Mouse (Mus musculus): ENCODE results near the gene Auts2. TPM values are rescaled to one million over a fixed set of nuclear protein-coding genes. Genes with fewer than 3 reads are reported as not detected.

The Auts2 gene
- polyA plus RNA-seq, 1 experiment, result 0.55 TPM

DNA sequence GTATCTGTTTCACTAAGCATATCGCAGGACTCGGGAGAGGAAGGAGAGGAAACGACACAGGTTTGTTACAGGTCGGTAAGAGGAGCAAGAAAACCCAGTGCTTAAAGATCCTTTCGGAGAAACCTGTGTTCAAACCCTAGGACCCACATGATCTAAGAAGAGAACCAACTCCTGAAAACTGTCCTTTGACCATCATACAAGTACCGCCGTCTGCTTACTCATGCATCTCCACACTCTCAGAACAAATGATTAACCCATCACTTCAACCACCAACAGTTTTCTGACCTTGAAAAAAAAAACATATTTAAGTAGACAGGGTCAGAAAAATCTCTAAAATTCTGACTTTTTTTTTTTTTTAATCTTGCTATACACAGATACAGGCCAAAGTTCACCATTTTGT lies 908.4 kb downstream of the Auts2 start:
- no peak overlapping the region for H3K4me3 ChIP-seq (ENCODE audit: insufficient read depth, low read length)
- no peak for TF ChIP-seq POLR2A (IDR thresholded peaks at IDR 0.05; ENCODE audit: borderline replicate concordance, low read depth, low read length)
- no peak for TF ChIP-seq CTCF (IDR thresholded peaks at IDR 0.05; ENCODE audit: low read depth, low read length)
- no peaks in the 10 kb centered on the region for H3K4me1 ChIP-seq (ENCODE audit: control insufficient read depth, insufficient read depth, low read length)
- no peak overlapping the region for H3K27ac ChIP-seq (ENCODE audit: insufficient read depth, low read depth, low read length)

DNA sequence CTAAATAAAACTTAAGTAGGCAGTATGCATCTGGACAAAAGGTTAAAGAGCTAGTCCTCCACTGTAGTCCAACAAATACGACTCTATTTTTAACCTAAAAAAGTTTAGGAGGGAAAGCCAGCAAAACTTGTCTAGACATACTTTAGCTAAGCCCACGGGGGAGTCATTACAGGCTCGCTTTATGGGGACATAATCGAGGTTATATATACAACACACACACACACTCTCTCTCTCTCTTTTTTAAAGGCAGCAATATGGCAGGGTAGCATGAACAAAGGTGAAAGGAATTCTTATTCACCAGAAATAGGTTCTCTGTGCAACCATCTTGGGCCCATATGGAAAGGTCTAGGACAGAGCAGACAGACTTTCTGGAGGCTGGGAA lies 911.2 kb downstream of the Auts2 start:
- no peak for TF ChIP-seq CTCF (IDR thresholded peaks at IDR 0.05; ENCODE audit: low read depth, low read length)
- TF ChIP-seq POLR2A (IDR thresholded peaks at IDR 0.05; ENCODE audit: borderline replicate concordance, low read depth, low read length), result no peak
- Histone ChIP-seq H3K27ac (ENCODE audit: insufficient read depth, low read depth, low read length) (no peak overlapping the region), H3K4me3 (ENCODE audit: insufficient read depth, low read length) (no peak overlapping the region)

DNA sequence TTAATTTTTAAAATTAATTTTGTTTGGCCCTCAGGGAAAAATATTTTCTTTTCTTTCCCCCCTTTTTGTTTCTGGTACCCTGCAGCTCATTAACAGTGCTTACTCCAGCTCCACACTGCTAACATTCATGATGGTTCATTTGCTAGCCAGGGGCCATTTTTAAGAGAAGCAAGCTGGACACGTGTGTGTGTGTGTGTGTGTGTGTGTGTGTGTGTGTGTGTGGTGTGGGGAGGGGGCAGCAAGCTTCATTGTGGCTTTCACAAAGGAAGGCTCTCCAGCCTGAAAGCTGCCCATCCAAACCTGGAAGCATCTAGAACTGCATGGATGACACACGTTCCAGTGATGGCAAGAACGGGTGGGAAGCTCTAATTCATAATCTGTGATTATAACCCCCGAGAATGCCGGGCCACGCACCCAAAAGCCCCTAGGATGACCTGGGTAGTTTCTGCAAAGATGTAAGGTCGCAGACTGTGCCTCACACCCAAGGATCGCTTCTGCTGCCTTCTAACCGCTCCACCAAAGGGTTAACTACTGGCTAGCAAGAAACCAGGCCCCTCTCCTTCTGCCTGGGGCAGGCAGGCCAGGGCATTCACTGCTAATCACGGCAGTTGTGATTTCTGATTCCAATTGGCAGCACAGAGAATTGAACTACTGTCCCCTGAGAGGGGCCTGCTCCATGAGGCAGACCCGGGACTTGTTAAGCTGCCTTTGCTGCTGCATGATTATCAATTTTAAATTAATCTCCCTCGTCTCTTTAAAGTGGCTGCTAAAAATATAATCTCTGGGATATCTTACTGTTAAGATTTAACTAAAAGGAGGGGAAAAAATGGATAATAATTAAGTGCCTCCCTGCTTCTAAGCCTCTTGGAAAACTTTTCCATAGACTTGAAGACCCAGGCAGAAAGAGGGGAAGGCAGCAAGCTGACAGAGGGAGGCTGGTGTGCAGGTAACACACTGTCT lies 911.8 kb downstream of the Auts2 start:
- no peaks in the 10 kb centered on the region for H3K4me1 ChIP-seq (ENCODE audit: control insufficient read depth, insufficient read depth, low read length)
- H3K27ac ChIP-seq (ENCODE audit: insufficient read depth, low read depth, low read length), result no peak overlapping the region
- no peak for TF ChIP-seq CTCF (IDR thresholded peaks at IDR 0.05; ENCODE audit: low read depth, low read length)
- TF ChIP-seq POLR2A (IDR thresholded peaks at IDR 0.05; ENCODE audit: borderline replicate concordance, low read depth, low read length), result no peak
- no peak overlapping the region for H3K4me3 ChIP-seq (ENCODE audit: insufficient read depth, low read length)

More for the DNA sequence above, 911.2 kb downstream of the Auts2 start:
- no peaks in the 10 kb centered on the region for H3K4me1 ChIP-seq (ENCODE audit: control insufficient read depth, insufficient read depth, low read length)

DNA sequence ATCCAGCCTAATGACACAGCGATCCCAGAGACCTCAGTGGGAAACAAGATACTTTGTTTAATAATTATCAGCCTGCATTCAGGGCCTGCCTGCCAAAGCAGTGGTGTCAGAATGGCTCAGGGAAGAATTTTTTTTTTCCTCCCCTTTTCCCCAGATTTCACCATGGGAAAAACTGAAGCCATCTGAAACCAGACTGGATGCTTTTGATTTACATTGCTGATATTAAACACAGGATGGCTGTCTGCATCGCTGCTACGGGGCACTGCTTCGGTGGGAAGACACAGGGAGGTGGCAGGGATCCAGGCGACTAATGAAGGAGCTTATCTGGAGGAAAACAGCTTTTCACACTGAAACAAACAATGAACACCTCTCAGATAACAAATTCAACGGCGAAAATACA lies 912.6 kb downstream of the Auts2 start:
- TF ChIP-seq POLR2A (IDR thresholded peaks at IDR 0.05; ENCODE audit: borderline replicate concordance, low read depth, low read length) (no peak), CTCF (IDR thresholded peaks at IDR 0.05; ENCODE audit: low read depth, low read length) (no peak)
- Histone ChIP-seq H3K4me1 (ENCODE audit: control insufficient read depth, insufficient read depth, low read length) (no peaks in the 10 kb centered on the region), H3K27ac (ENCODE audit: insufficient read depth, low read depth, low read length) (no peak overlapping the region), H3K4me3 (ENCODE audit: insufficient read depth, low read length) (no peak overlapping the region)

DNA sequence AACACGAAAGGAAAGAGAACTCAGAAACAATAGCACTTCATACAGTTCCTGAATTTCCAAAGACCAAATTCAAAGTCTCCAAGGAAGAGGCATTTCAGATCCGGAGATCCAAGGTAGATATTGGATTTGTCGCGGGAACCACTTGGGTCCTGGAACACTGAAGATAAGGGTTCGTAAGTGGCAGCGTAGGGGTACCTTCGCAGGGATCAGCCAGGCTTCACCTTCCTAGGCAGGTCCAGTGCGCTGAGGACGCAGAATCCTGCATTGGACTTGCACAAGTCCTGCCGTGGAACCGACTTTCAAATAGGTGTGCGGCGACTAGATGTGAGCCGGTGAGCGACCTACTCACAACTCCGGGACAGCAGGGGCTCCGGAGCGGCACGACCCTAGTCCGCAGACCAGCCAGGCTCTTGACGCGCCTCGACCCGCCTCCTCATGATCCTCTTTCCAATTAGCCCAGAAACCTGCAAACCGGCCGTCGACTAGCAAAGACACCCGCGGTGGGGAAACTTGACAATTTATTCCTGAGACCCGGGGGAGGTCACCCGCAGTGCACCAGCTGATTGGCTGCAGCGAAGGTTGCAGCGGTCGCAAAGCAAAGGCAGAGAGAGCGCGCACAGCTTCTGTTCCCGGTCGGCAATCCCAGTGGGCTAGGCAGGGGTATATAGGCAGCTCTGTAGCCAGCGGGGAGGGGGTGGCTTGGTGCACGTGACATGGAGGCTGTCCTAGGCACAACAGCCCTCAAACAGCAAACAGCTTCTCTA lies 926.8 kb downstream of the Auts2 start:
- Histone ChIP-seq H3K4me1 (ENCODE audit: control insufficient read depth, insufficient read depth, low read length) (no peaks in the 10 kb centered on the region), H3K27ac (ENCODE audit: insufficient read depth, low read depth, low read length) (no peak overlapping the region), H3K4me3 (ENCODE audit: insufficient read depth, low read length) (no peak overlapping the region)
- TF ChIP-seq CTCF (IDR thresholded peaks at IDR 0.05; ENCODE audit: low read depth, low read length) (no peak), POLR2A (IDR thresholded peaks at IDR 0.05; ENCODE audit: borderline replicate concordance, low read depth, low read length) (no peak)

DNA sequence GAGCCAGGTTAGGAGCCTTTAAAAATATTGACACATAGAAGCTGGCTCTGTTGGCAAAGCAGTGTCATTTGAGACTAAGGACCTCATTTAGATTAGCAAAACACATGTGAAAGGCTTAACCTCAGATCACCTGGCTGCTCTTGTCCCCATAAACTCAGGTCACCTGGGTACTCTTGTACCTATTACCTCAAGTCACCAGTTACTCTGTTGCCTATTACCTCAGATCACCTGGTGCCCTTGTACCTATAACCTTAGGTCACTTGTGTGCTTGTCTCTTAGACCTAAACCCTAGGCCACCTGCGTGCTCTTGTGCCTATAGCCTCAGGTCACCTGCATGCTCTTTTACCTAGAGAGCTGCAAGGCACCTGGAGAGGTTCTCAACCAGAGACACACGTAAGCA lies 928.9 kb downstream of the Auts2 start:
- H3K27ac ChIP-seq (ENCODE audit: insufficient read depth, low read depth, low read length), result no peak overlapping the region
- H3K4me1 ChIP-seq (ENCODE audit: control insufficient read depth, insufficient read depth, low read length), result no peaks in the 10 kb centered on the region
- TF ChIP-seq POLR2A (IDR thresholded peaks at IDR 0.05; ENCODE audit: borderline replicate concordance, low read depth, low read length) (no peak), CTCF (IDR thresholded peaks at IDR 0.05; ENCODE audit: low read depth, low read length) (no peak)
- H3K4me3 ChIP-seq (ENCODE audit: insufficient read depth, low read length), result no peak overlapping the region

DNA sequence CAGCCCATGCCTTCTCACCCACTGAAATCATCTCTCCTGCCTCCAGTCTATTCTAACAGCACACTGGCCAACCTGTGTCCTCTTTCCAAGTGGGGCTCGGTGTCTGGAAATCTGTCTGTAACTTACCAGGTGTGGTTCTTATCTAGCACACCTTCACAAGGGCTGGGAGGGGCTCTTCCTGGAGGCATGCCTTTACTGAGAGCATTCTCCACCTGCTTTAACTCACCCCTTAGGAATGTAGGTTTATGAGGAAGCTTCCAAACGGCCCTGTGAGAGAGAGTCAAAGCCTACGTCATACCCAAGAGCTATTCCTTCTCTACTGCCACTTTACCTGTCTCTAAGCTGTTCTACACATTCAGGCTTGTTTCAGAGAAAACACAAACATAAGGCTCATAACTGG lies 929.8 kb downstream of the Auts2 start:
- H3K27ac ChIP-seq (ENCODE audit: insufficient read depth, low read depth, low read length), result no peak overlapping the region

DNA sequence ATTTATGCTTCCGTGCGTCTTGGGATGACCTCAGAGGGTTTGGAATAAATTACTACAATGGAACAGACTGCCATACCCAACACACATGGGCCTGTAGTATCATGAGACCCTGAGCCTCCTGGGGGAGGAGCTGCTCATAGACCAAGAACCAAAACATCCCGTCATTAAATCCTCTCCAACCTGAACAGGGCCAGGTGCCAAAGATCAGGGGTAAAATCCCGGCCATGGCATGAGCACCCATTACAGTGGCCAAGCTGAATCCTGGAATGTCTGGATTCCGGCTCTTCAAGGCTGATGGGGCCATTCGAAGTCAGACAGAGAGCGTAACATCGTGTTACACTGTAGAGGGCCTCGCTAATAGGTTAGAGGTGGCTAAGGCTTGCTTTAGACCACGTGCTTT lies 932.4 kb downstream of the Auts2 start:
- H3K27ac ChIP-seq (ENCODE audit: insufficient read depth, low read depth, low read length), result no peak overlapping the region
- TF ChIP-seq CTCF (IDR thresholded peaks at IDR 0.05; ENCODE audit: low read depth, low read length), result no peak
- no peak for TF ChIP-seq POLR2A (IDR thresholded peaks at IDR 0.05; ENCODE audit: borderline replicate concordance, low read depth, low read length)
- no peak overlapping the region for H3K4me3 ChIP-seq (ENCODE audit: insufficient read depth, low read length)

More for the DNA sequence above, 929.8 kb downstream of the Auts2 start:
- TF ChIP-seq CTCF (IDR thresholded peaks at IDR 0.05; ENCODE audit: low read depth, low read length), result no peak
- TF ChIP-seq POLR2A (IDR thresholded peaks at IDR 0.05; ENCODE audit: borderline replicate concordance, low read depth, low read length), result no peak
- Histone ChIP-seq H3K4me1 (ENCODE audit: control insufficient read depth, insufficient read depth, low read length) (no peaks in the 10 kb centered on the region), H3K4me3 (ENCODE audit: insufficient read depth, low read length) (no peak overlapping the region)

DNA sequence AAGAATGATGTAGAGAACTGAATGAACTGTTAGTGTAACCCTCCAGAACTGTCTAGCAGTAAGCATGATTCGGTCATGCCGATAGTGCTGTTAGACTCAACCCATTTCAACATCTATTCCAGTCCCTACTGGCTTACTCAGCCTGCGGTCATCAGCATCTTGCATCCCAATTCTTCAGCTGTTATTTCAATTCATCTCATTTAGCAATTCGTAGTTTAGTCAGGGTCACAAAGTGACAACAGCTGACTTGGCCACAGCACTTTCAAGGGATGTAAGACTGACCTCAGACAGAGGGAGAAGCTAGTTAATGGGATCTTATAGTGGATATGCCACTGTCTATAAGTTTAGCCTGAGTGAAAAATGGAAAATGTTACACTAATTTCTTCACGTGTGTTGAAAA lies 936.4 kb downstream of the Auts2 start:
- Histone ChIP-seq H3K4me1 (ENCODE audit: control insufficient read depth, insufficient read depth, low read length) (no peaks in the 10 kb centered on the region), H3K27ac (ENCODE audit: insufficient read depth, low read depth, low read length) (no peak overlapping the region), H3K4me3 (ENCODE audit: insufficient read depth, low read length) (no peak overlapping the region)
- TF ChIP-seq CTCF (IDR thresholded peaks at IDR 0.05; ENCODE audit: low read depth, low read length), result no peak
- no peak for TF ChIP-seq POLR2A (IDR thresholded peaks at IDR 0.05; ENCODE audit: borderline replicate concordance, low read depth, low read length)

More for the DNA sequence above, 932.4 kb downstream of the Auts2 start:
- no peaks in the 10 kb centered on the region for H3K4me1 ChIP-seq (ENCODE audit: control insufficient read depth, insufficient read depth, low read length)

Measured in bone marrow macrophage, adult 2 months (primary cell).